Mouse (Mus musculus) heart, postnatal 0 days (tissue): ENCODE measurements at regions not wholly inside any gene's neighbourhood (a gene's known extent, or its start where the extent isn't known, plus 50 kb on each side); places are given as distances from the start of the nearest gene placed in this dataset.

Experiments
- ATAC-seq: fragments of 200-750 bp; cut with Nextera tagmentation; 2 replicates; pipeline ENCODE4 v1.8.0; 2017; ENCODE audit warnings: low read depth, moderate number of reproducible peaks, moderate library complexity; ENCODE audit not compliant: insufficient read depth
- DNase-seq: peaks from one replicate; pipeline ENCODE4 v3.0.0-alpha.2; 2016; ENCODE audit warnings: low spot score
- H3K27ac ChIP-seq: fragments of 300-500 bp; sonication (generic); 2 replicates; pipeline ENCODE4 v1.5.1; 2014; ENCODE audit warnings: low read depth, mild to moderate bottlenecking
- H3K27me3 ChIP-seq: fragments of 300-500 bp; sonication (generic); 2 replicates; pipeline ENCODE4 v1.6.1; 2014; ENCODE audit warnings: low read length, mixed read lengths; ENCODE audit not compliant: control insufficient read depth, insufficient read depth
- H3K36me3 ChIP-seq: fragments of 300-500 bp; sonication (generic); replicated peaks from 2 replicates; pipeline ENCODE4 v1.6.1; 2014; ENCODE audit warnings: low read length, mixed read lengths; ENCODE audit not compliant: control insufficient read depth, insufficient read depth
- H3K4me1 ChIP-seq: fragments of 300-500 bp; sonication (generic); 2 replicates; pipeline ENCODE4 v1.6.1; 2014; ENCODE audit warnings: antibody characterized with exemption; ENCODE audit not compliant: control insufficient read depth, insufficient read depth
- H3K4me2 ChIP-seq: fragments of 300-500 bp; sonication (generic); 2 replicates; pipeline ENCODE4 v1.6.1; 2014; ENCODE audit warnings: low read depth, mild to moderate bottlenecking, low read length, moderate library complexity
- H3K4me3 ChIP-seq: fragments of 300-500 bp; sonication (generic); 2 replicates; pipeline ENCODE4 v1.5.1; 2014; ENCODE audit warnings: low read depth, low read length
- H3K9ac ChIP-seq: fragments of 300-500 bp; sonication (generic); replicated peaks from 2 replicates; pipeline ENCODE4 v1.6.1; 2014; ENCODE audit warnings: low read depth, low read length, mixed read lengths
- H3K9me3 ChIP-seq: fragments of 300-500 bp; sonication (generic); replicated peaks from 2 replicates; pipeline ENCODE4 v1.6.1; 2016; ENCODE audit warnings: low read length; ENCODE audit not compliant: control insufficient read depth
- CTCF ChIP-seq: IDR thresholded peaks from 2 replicates; pipeline ENCODE4 v1.5.1; 2016; ENCODE audit warnings: antibody characterized with exemption, control low read depth, low read depth
- EP300 ChIP-seq: IDR thresholded peaks from 2 replicates; pipeline ENCODE4 v1.6.1; 2016; ENCODE audit warnings: antibody characterized with exemption, low read depth
- WGBS: fragments of 180-500 bp; shearing (Covaris S2); extraction: QIAGEN DNeasy Blood & Tissue Kit; methylation state at CpG from one replicate; pipeline ENCODE4 v1.1.7; 2014; 5-methylcytosine and 5-hydroxymethylcytosine counted together

DNA sequence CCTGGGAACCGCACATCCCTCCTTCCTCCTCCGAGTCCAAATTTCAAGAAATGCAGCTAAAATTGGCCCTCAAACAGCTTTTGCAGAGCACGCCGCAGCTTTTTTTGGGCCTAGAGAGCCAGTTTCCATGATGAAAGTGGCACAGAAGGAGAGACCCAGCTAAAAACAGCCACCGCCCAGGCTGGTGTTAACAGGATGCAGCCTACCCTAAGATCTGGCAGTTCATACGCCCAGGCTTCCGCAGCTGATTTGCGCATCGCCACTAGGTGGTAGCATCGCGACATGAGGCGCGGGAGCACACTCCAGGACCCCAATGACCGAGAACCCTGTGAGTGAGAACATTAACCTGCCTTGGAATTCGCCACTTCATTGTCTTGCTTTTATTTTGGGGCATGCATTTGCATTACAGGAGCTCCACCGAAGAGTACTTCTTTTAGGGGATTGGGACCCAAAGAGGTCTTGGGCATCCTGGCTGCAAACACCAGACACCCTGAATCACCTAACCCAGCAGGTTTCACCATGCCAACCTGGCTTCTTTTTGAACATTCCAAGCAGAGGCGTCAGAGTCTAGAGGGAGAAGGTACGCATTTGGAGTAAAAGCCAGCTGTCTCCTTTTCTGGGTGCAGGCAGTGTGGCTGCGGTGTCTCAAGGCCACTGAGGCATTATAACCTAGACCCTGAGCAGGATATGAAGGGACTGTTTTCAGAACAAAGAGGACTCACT, 179.6 kb downstream of the 1810013L24Rik start:
- DNase-seq (peak; percentile 72), ATAC-seq (peak; percentile 84)
- 18% methylated on average over 19 of the region's 19 CpGs for WGBS
- Histone ChIP-seq H3K9me3 (no peaks in the 10 kb centered on the region), H3K36me3 (no peaks in the 10 kb centered on the region), H3K4me2 (no peak overlapping the region), H3K27me3 (no peaks in the 10 kb centered on the region), H3K4me1 (no peaks in the 10 kb centered on the region), H3K27ac (no peak overlapping the region), H3K9ac (no peak overlapping the region), H3K4me3 (no peak overlapping the region)
- TF ChIP-seq EP300 (no peak), CTCF (peak; percentile 95)

DNA sequence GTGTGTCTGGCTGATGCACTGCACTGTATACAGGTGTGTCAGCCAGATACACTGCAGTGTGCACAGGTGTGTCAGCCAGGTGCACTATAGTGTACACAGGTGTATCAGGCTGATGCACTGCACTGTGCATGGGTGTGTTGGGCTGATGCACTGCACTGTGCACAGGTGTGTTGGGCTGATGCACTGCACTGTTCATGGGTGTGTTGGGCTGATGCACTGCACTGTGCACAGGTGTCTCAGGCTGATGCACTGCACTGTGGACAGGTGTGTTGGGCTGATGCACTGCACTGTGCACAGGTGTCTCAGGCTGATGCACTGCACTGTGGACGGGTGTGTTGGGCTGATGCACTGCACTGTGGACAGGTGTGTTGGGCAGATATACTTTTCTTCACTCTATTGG, 181.2 kb downstream of the 1810013L24Rik start:
- DNase-seq (no peak), ATAC-seq (no peak)
- no peak overlapping the region for H3K9ac ChIP-seq
- no peak overlapping the region for H3K4me3 ChIP-seq
- no peaks in the 10 kb centered on the region for H3K9me3 ChIP-seq
- H3K36me3 ChIP-seq: no peaks in the 10 kb centered on the region
- H3K4me2 ChIP-seq: no peak overlapping the region
- no peak for TF ChIP-seq CTCF
- TF ChIP-seq EP300: no peak
- WGBS: 59% methylated on average over 1 of the region's 1 CpGs
- H3K4me1 ChIP-seq: no peaks in the 10 kb centered on the region
- H3K27ac ChIP-seq: no peak overlapping the region
- no peaks in the 10 kb centered on the region for H3K27me3 ChIP-seq

GRCm38 (mm10) chr16:9011691-9012090, 181.8 kb downstream of the 1810013L24Rik start:
- no peak for ATAC-seq
- Histone ChIP-seq H3K9ac (no peak overlapping the region), H3K4me2 (no peak overlapping the region), H3K27me3 (no peaks in the 10 kb centered on the region), H3K4me1 (no peaks in the 10 kb centered on the region), H3K27ac (no peak overlapping the region), H3K36me3 (no peaks in the 10 kb centered on the region), H3K9me3 (no peaks in the 10 kb centered on the region), H3K4me3 (no peak overlapping the region)
- DNase-seq: no peak
- TF ChIP-seq CTCF: no peak
- TF ChIP-seq EP300: no peak
- 64% methylated on average over 4 of the region's 4 CpGs for WGBS

- no peak for TF ChIP-seq EP300
- no peak for TF ChIP-seq CTCF
- ATAC-seq: no peak
- no peak overlapping the region for H3K4me3 ChIP-seq
Observed at GRCm38 (mm10) chr16:9016040-9016761, 186.3 kb downstream of the 1810013L24Rik start.

DNA sequence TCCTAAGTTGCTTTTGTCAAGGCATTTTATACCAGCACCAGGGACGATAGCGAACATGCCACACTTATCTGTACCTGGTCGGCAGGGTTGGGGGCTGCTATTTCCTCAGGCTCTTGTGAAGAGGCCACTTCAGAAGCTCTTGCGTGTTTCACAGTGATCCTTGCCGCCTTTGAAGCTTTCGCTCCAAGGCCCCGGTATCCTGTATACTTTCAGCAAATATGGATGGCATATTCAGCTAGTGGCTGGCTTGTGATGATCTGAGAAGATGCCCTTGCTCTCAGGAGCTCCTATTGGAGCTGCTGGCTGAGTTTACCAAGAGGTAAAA, 186.8 kb downstream of the 1810013L24Rik start:
- H3K9ac ChIP-seq: no peak overlapping the region
- no peak overlapping the region for H3K4me3 ChIP-seq
- no peak overlapping the region for H3K27ac ChIP-seq
- 43% methylated on average over 7 of the region's 7 CpGs for WGBS
- DNase-seq: no peak
- H3K9me3 ChIP-seq: no peaks in the 10 kb centered on the region
- H3K36me3 ChIP-seq: no peaks in the 10 kb centered on the region
- no peaks in the 10 kb centered on the region for H3K27me3 ChIP-seq
- no peaks in the 10 kb centered on the region for H3K4me1 ChIP-seq
- ATAC-seq: no peak
- H3K4me2 ChIP-seq: no peak overlapping the region
- TF ChIP-seq CTCF (no peak), EP300 (no peak)

More at GRCm38 (mm10) chr16:9016040-9016761, 186.3 kb downstream of the 1810013L24Rik start:
- H3K9ac ChIP-seq: no peak overlapping the region
- no peaks in the 10 kb centered on the region for H3K36me3 ChIP-seq
- no peaks in the 10 kb centered on the region for H3K27me3 ChIP-seq
- H3K9me3 ChIP-seq: no peaks in the 10 kb centered on the region
- no peak overlapping the region; the same call in 1 of the 2 replicates for H3K4me2 ChIP-seq
- H3K27ac ChIP-seq: no peak overlapping the region
- WGBS: 51% methylated on average over 13 of the region's 13 CpGs
- DNase-seq: no peak
- H3K4me1 ChIP-seq: no peaks in the 10 kb centered on the region

DNA sequence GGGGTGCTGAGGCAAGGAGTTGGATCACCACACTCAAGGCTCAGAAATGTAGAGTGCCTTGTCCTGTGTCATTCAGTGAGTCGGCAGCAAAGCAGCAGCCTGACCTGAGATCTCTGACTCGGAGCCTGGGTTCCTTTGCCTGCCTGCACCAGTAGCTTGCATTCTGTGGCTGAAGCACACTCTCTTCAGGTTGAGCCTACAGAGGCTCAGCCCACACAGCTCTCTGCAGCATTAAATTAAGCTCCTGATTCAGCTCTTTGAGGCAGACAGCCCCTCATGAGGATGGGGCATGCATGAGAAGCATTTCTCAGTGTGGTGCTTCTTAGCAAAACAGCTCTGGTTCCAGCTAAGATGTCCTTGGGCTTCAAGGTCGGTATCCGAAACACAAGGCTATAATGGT, 200.8 kb downstream of the 1810013L24Rik start:
- Histone ChIP-seq H3K9ac (no peak overlapping the region), H3K4me3 (no peak overlapping the region), H3K27me3 (no peaks in the 10 kb centered on the region), H3K9me3 (no peaks in the 10 kb centered on the region), H3K36me3 (no peaks in the 10 kb centered on the region), H3K4me1 (no peaks in the 10 kb centered on the region), H3K4me2 (no peak overlapping the region), H3K27ac (no peak overlapping the region)
- TF ChIP-seq EP300 (no peak), CTCF (no peak)
- no peak for DNase-seq
- no peak for ATAC-seq
- WGBS: 59% methylated on average over 4 of the region's 4 CpGs
